Mouse (Mus musculus) heart, postnatal 4 days (tissue): Measurements from ENCODE around the gene Snapc1. TPM values are rescaled to one million over a fixed set of nuclear protein-coding genes. Genes with fewer than 3 reads are reported as not detected.

ENCODE experiments used
- DNase-seq: peaks from one replicate; pipeline ENCODE4 v3.0.0; 2021
- total RNA-seq, 2 experiments: library from RNA; stranded (reverse); gene quantifications; 2 replicates each; pipeline ENCODE4 v1.2.3; 2021

The Snapc1 gene
- total RNA-seq = 10 to 100 TPM; 10.7 to 11.2 TPM

- DNase-seq = peak; percentile 97
Observed at GRCm38 (mm10) chr12:73964291-73965281, at the start of gene Snapc1. Gene Snapc1 (plus strand): TSS chr12:73964481.

DNA sequence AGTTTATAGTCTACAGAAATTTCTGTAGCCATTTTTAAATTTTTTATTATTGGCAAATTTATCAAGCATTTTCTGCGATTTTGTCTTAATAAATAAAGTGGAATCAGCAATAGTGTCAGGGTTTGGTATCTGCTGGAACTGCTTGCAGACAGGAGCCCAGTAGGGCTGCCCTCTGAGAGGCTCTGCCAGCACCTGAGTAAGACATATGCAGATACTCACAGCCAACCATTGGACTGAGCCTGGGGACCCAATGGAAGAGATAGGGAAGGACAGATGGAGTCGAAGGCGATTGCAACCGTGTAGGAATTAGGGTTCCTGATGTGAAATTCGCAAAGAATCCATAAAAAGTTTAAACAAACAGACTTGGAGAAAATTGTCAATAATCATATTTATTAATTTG lies 45.8 kb upstream of the Snapc1 start:
- DNase-seq = no peak

GRCm38 (mm10) chr12:73930266-73930665 lies 34.0 kb upstream of the Snapc1 start:
- DNase-seq = no peak

DNA sequence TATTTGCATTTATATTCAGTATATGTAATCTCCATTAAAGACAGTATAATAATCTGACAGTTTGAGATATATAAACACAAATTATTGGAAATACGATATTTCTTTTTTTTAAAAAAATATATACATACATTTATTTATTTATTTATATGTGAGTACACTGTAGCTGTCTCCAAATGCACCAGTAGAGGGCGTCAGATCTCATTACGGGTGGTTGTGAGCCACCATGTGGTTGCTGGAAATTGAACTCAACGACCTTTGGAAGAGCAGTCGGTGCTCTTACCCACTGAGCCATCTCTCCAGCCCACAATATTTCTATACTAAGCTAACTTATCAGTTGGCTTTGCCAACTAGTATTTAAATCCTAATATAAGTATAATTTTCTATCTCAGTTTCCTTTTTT lies 33.0 kb upstream of the Snapc1 start:
- DNase-seq = peak; percentile 61

GRCm38 (mm10) chr12:73934528-73934927 lies 29.8 kb upstream of the Snapc1 start:
- DNase-seq = no peak

DNA sequence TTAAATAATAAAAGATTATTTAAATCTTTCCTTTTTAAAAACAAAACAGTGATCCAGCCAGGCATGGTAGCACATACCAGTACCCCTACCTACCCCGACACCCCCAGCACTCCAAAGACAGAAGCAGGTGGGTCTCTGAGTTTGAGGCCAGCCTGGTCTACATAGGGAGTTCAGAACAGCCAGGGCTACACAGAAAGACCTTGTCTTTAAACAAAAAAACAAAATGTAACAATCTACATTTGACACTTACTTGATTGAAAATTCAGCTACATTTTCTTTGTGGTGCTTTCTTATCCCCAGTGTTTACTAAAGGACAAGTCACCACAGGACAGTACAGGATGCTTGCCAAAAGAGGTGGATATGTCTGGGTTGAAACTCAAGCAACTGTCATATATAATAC lies 26.9 kb upstream of the Snapc1 start, which contains the start of gene Gm49321:
Gene Gm49321, plus strand, starts transcription at position 301 of the 400 bp plus-strand sequence.
- DNase-seq = no peak

DNA sequence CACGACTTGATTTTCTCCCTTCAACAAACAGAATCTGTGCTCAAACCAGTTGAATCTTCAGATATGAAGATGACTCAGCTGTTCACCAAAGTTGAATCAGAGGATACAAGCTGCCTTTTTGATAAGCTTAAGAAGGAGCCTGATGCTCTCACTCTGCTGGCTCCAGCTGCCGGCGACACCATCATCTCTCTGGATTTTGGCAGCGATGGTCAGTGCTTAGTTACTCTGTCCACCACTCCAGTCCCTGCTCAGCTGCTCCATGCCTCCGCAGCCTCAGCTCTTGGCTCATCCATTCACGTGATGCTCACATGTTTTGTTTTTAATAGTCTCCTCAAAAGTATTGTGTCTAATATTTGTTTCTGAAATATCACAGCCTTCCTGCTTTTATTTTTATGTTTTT lies 24.7 kb upstream of the Snapc1 start:
- DNase-seq = peak; percentile 31

DNA sequence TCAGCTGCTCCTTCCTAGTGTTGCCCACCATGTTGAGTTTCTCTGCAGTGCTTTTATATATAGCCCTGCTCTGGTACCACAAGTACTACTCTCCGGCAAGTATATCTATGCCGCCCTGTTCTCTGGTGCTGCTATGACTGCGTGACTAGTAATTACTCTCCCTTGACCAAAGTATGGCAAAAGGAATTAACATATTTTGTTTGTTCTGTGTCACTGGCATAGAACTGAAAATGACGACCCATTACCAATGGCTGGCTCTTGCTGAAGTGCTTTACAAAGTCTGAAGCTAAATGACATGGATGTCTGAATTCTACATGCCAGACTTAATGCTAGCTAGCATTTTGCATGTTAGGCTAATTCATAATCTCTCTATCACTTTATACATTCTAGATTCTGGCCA lies 15.9 kb upstream of the Snapc1 start:
- DNase-seq = no peak

DNA sequence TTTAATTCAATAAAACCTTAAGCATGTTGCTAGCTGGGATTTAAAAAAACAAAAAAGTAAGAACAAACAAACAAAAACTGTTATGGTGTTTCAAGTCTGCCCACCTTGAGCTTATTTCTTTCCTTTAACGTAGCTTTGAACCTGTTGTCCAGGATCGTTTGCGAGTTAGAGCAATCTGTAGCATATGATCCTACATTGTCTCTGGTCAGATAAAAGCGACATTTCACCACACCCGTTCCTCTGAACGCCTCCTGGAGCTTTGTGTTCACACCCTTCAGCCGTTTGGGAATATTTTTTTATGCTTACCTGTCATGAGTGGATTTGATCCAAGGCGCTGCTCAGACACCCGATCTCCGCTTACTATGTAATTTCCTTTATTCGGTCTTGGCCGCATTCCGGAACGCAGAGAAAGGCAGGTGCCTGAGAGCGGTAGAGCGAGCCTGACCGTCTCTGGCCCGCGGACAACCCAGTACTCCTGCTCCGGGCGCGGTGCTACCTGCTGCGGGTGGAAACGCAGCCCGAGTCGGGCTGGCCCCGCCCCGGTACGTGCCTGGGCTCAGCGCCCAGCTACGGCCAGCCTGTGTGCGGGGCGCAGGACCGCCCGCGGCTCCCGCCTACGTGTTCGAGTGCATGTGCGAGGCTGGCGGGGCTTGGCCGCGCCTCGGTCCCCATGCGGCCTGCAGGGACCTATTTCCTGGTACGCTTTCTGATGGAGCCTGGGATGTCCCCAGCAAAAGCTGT lies 14.8 kb upstream of the Snapc1 start:
- DNase-seq = peak; percentile 62

GRCm38 (mm10) chr12:73952879-73953278 lies 11.4 kb upstream of the Snapc1 start:
- DNase-seq = peak; percentile 59

DNA sequence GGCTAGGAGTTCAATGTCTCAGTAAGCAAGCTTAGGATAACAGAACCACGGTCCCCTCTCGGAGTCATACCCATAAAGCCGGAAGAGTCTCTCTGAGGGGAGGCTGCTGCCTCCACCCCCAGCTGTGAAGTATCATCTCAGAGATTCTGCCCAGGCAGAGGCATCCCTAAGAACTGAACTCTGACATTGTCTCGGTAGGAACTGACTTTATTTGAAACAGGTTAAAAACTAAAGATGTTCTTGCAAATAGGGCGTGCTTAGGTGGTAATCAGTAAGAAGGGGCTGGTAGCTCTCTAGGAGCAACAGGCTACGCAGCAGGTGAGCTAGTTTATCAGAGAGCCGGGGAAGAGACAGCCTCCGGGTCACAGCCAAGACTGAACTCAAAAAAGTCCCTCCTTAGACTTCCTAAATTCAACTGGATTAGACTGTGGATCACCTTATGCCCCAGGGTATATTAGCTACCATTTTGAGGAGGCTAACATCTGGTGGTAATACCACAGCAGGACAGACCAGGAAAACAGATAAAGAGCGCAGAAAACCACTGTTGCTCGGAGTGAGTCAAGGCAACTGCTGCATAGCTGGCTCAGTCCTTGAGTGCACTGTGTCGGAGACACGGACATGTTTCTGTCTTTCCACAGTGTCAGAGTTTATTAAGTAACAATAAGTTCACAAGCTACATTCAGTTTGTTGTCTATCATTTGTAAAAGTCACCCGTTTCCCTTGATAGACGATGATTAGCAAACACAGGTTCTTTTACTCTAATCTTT lies 10.7 kb upstream of the Snapc1 start:
- DNase-seq = no peak

DNA sequence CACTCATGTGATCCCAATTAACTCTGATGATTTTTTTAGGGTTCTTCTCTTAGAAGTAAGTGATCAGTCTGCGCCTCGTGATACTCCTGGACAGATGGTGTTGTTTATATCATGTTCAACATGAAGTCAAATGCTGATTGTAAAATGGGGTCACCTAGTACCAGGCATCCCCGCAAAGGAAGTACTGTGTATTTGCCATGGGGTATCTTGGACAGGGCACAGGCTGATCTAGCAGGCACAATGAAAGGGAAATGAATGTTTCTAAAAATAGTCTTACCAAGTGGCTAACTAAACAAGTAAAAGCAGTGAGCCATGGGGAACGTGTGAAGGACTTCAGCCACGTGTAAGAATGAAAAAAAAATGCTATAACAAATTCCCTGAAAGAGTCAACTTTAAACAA lies 9.5 kb upstream of the Snapc1 start:
- no peak for DNase-seq

DNA sequence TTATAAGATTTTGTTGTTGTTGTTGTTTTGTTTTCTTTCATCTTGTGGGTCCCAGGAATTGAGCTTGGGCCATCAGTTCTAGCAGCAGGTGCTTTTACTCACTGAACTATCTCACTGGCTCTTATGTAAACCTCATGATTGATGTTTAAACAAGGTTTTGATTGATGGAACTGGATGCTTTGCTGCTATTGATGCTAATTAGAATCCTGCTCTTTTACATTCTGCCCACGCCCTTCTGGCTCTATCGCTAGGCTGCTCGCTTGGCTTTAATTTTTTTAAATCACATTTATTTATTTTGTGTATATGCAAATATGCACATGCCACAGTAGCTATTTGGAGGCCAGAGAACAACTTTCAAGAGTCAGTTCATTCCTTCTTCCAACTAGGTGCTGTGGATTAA lies 6.6 kb upstream of the Snapc1 start:
- no peak for DNase-seq

DNA sequence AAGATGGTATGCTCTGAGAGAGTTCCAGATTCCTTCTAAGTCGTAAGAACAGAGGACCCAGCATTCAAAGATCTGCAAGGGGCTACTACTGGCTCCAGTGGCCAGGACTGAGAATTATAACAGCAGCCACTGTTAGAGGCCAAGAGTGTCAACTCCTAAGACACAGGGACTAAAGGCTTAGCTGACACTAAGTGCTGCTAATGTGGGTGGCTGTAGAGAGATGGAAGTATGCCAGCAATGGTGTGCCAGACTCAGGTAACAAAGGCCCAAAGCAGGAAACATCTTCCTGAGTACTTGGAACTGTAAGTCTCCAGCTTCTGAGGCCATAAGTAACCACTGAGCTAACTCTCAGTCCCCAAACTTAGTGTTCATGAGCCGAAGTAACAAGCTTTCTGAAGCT lies 5.5 kb upstream of the Snapc1 start:
- no peak for DNase-seq

GRCm38 (mm10) chr12:73969142-73969541 lies 4.9 kb downstream of the Snapc1 start:
- no peak for DNase-seq

DNA sequence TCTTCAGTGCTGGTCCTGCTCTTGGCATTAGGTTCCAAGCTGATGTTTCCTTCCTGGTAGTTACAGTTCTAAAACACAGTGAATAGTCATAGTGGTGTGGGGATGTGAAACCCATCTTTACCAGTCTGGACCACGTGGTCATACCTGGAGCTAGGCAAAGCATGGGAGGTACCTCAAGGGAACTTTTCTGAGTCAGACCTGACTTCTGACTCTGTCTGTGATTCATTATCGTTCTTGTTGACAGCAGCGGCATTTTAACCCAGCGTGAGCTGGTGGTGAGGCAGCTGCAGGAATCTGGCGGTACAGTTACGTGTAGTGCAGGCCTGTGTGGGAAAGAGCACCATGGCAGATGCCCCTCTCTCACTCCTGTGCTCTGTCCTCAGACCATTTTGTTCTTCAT lies 10.3 kb downstream of the Snapc1 start:
- DNase-seq = no peak

- DNase-seq = no peak
Observed at GRCm38 (mm10) chr12:73978144-73978543, 13.9 kb downstream of the Snapc1 start.

DNA sequence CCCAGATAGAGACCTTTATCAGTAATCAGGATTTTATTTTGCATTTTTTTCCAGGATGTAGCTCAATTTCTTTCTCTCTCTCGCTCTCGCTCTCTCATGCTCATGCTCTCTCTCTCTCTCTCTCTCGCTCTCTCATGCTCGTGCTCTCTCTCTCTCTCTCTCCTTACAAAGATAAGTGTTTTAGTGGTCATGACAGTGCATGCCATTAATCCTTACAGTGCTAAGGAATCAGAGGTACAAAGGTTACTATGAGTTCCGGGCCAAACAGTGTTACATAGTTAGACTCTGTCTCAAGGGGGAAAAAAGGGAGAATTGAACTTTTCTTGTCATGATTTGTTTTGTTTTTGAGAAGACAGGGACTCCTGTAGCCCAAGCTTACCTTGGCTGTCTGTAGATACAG lies 15.4 kb downstream of the Snapc1 start:
- no peak for DNase-seq

DNA sequence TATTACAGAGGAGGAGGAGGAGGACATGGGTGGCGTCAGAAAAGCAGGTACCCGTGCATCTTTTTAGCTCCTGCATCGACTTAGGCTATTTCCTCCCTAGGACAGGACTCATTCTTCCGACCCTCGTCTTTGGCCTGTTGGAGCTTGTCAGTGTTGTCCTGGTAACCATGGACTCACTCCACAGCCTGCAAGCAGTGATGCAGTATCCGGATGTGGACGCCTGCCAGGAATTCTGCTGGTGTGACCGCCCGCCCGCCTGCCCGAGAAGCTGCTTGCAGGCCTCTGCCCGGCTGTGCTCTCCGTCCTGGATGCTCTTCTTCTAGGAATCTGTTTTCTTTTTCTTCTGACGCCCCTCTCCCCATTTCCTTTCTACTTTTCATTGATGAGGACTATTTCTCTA lies 18.3 kb downstream of the Snapc1 start:
- DNase-seq = peak; percentile 92

DNA sequence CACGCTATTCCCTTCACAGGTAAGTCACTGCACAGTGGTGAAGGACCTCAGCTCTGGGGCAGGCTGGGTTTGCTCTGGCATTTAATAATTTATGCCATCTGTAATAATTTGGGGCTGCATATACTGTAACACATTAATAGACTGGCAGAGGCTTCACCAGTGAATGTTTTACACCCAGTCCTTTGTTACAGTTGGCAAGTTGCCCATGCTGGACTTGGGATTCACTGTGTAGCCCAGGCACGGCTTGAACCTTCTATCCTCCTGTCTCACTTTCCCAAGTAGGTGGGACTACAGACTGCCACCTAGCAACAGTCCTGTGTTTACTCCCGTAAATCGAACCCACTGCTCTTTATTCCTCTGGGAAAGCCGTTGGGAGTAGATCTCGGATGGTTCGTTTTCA lies 22.0 kb downstream of the Snapc1 start:
- DNase-seq = no peak

GRCm38 (mm10) chr12:73988393-73989008 lies 24.2 kb downstream of the Snapc1 start:
- DNase-seq = no peak

GRCm38 (mm10) chr12:73989594-73989993 lies 25.3 kb downstream of the Snapc1 start:
- DNase-seq = peak; percentile 68
